Mouse (Mus musculus): ENCODE measurements at regions not wholly inside any gene's neighbourhood (a gene's known extent, or its start where the extent isn't known, plus 50 kb on each side); places are given as distances from the start of the nearest gene placed in this dataset.
A peak's percentile ranks its signal among the peaks of the same experiment; 100 is the strongest.

GRCm38 (mm10) chr5:64503514-64503913 lies 299.7 kb upstream of the Klf3 start:
- Histone ChIP-seq H3K27ac (ENCODE audit: insufficient read depth, low read length) (no peak overlapping the region), H3K4me1 (ENCODE audit: control insufficient read depth, insufficient read depth, low read length) (peaks cover 2% of the 10 kb centered on the region; the same call in 1 of the 2 replicates), H3K4me3 (replicated peaks; ENCODE audit: insufficient read depth, low read depth, low read length) (no peak overlapping the region), H3K27me3 (ENCODE audit: control insufficient read depth, insufficient read depth, low read length) (no peaks in the 10 kb centered on the region)
- DNase-seq, result peak in 1 of 2 experiments; percentile 22
- WGBS, result 51% methylated on average over 4 of the region's 4 CpGs
- TF ChIP-seq CTCF (IDR thresholded peaks at IDR 0.05; ENCODE audit: borderline replicate concordance, insufficient read depth, low read depth, low read length) (no peak), POLR2A (IDR thresholded peaks at IDR 0.05; ENCODE audit: borderline replicate concordance, insufficient read depth, low read length) (no peak)

- no peak for TF ChIP-seq CTCF (IDR thresholded peaks at IDR 0.05; ENCODE audit: borderline replicate concordance, insufficient read depth, low read depth, low read length)
- no peak for TF ChIP-seq POLR2A (IDR thresholded peaks at IDR 0.05; ENCODE audit: borderline replicate concordance, insufficient read depth, low read length)
Observed at GRCm38 (mm10) chr5:64504507-64504906, 298.7 kb upstream of the Klf3 start.

GRCm38 (mm10) chr5:64505227-64505834 lies 297.9 kb upstream of the Klf3 start:
- H3K27ac ChIP-seq (ENCODE audit: insufficient read depth, low read length), result no peak overlapping the region
- H3K27me3 ChIP-seq (ENCODE audit: control insufficient read depth, insufficient read depth, low read length), result no peaks in the 10 kb centered on the region
- peak overlapping the region; percentile 1 for H3K4me3 ChIP-seq (replicated peaks; ENCODE audit: insufficient read depth, low read depth, low read length)
- no peak for DNase-seq
- 3% methylated on average over 17 of the region's 17 CpGs for whole genome bisulfite sequencing
- peaks cover 3% of the 10 kb centered on the region; the same call in 1 of the 2 replicates for H3K4me1 ChIP-seq (ENCODE audit: control insufficient read depth, insufficient read depth, low read length)
- TF ChIP-seq POLR2A (IDR thresholded peaks at IDR 0.05; ENCODE audit: borderline replicate concordance, insufficient read depth, low read length), result no peak
- TF ChIP-seq CTCF (IDR thresholded peaks at IDR 0.05; ENCODE audit: borderline replicate concordance, insufficient read depth, low read depth, low read length), result no peak

More at GRCm38 (mm10) chr5:64504507-64504906, 298.7 kb upstream of the Klf3 start:
- H3K27me3 ChIP-seq (ENCODE audit: control insufficient read depth, insufficient read depth, low read length), result no peaks in the 10 kb centered on the region
- peaks cover 3% of the 10 kb centered on the region; the same call in 1 of the 2 replicates for H3K4me1 ChIP-seq (ENCODE audit: control insufficient read depth, insufficient read depth, low read length)
- WGBS, result 55% methylated on average over 6 of the region's 6 CpGs
- no peak overlapping the region for H3K4me3 ChIP-seq (replicated peaks; ENCODE audit: insufficient read depth, low read depth, low read length)
- no peak for DNase-seq
- H3K27ac ChIP-seq (ENCODE audit: insufficient read depth, low read length), result no peak overlapping the region

- no peak overlapping the region for H3K27ac ChIP-seq (ENCODE audit: insufficient read depth, low read length)
- H3K4me3 ChIP-seq (replicated peaks; ENCODE audit: insufficient read depth, low read depth, low read length), result no peak overlapping the region
- H3K4me1 ChIP-seq (ENCODE audit: control insufficient read depth, insufficient read depth, low read length), result peaks cover 3% of the 10 kb centered on the region; the same call in 1 of the 2 replicates
- no peaks in the 10 kb centered on the region for H3K27me3 ChIP-seq (ENCODE audit: control insufficient read depth, insufficient read depth, low read length)
- peak; percentile 56 to 76 for DNase-seq
- TF ChIP-seq CTCF (IDR thresholded peaks at IDR 0.05; ENCODE audit: borderline replicate concordance, insufficient read depth, low read depth, low read length) (peak; percentile 92), POLR2A (IDR thresholded peaks at IDR 0.05; ENCODE audit: borderline replicate concordance, insufficient read depth, low read length) (no peak)
- WGBS, result 3% methylated on average over 15 of the region's 15 CpGs
Observed at GRCm38 (mm10) chr5:64505835-64506600, 297.2 kb upstream of the Klf3 start.

GRCm38 (mm10) chr5:64508565-64508964 lies 294.6 kb upstream of the Klf3 start:
- Histone ChIP-seq H3K27me3 (ENCODE audit: control insufficient read depth, insufficient read depth, low read length) (no peaks in the 10 kb centered on the region), H3K27ac (ENCODE audit: insufficient read depth, low read length) (no peak overlapping the region), H3K4me3 (replicated peaks; ENCODE audit: insufficient read depth, low read depth, low read length) (no peak overlapping the region), H3K4me1 (ENCODE audit: control insufficient read depth, insufficient read depth, low read length) (peaks cover 3% of the 10 kb centered on the region; the same call in 1 of the 2 replicates)
- TF ChIP-seq CTCF (IDR thresholded peaks at IDR 0.05; ENCODE audit: borderline replicate concordance, insufficient read depth, low read depth, low read length) (no peak), POLR2A (IDR thresholded peaks at IDR 0.05; ENCODE audit: borderline replicate concordance, insufficient read depth, low read length) (no peak)
- 44% methylated on average over 2 of the region's 2 CpGs for WGBS
- no peak for DNase-seq

GRCm38 (mm10) chr5:64513155-64513945 lies 289.8 kb upstream of the Klf3 start:
- Histone ChIP-seq H3K4me3 (replicated peaks; ENCODE audit: insufficient read depth, low read depth, low read length) (peak overlapping the region; percentile 56), H3K27me3 (ENCODE audit: control insufficient read depth, insufficient read depth, low read length) (no peaks in the 10 kb centered on the region), H3K4me1 (ENCODE audit: control insufficient read depth, insufficient read depth, low read length) (peaks cover 3% of the 10 kb centered on the region; the same call in 1 of the 2 replicates), H3K27ac (ENCODE audit: insufficient read depth, low read length) (no peak overlapping the region)
- no peak for TF ChIP-seq CTCF (IDR thresholded peaks at IDR 0.05; ENCODE audit: borderline replicate concordance, insufficient read depth, low read depth, low read length)
- no peak for TF ChIP-seq POLR2A (IDR thresholded peaks at IDR 0.05; ENCODE audit: borderline replicate concordance, insufficient read depth, low read length)
- 29% methylated on average over 20 of the region's 20 CpGs for WGBS
- DNase-seq, result peak; percentile 74

- WGBS, result 89% methylated on average over 13 of the region's 13 CpGs
- H3K27ac ChIP-seq (ENCODE audit: insufficient read depth, low read length), result no peak overlapping the region
Observed at GRCm38 (mm10) chr5:64516115-64516665, 287.0 kb upstream of the Klf3 start.

More at GRCm38 (mm10) chr5:64516115-64516665, 287.0 kb upstream of the Klf3 start:
- H3K27me3 ChIP-seq (ENCODE audit: control insufficient read depth, insufficient read depth, low read length), result no peaks in the 10 kb centered on the region; the same call in 1 of the 2 replicates
- no peaks in the 10 kb centered on the region for H3K4me1 ChIP-seq (ENCODE audit: control insufficient read depth, insufficient read depth, low read length)
- TF ChIP-seq CTCF (IDR thresholded peaks at IDR 0.05; ENCODE audit: borderline replicate concordance, insufficient read depth, low read depth, low read length), result no peak
- TF ChIP-seq POLR2A (IDR thresholded peaks at IDR 0.05; ENCODE audit: borderline replicate concordance, insufficient read depth, low read length), result no peak
- no peak overlapping the region for H3K4me3 ChIP-seq (replicated peaks; ENCODE audit: insufficient read depth, low read depth, low read length)
- DNase-seq, result no peak
